In genomic region chr1:153894201-153894893, GRCm38 (mm10) we compare ENCODE assay signal across 20 mouse cellular contexts. TPM values are rescaled to one million over a fixed set of nuclear protein-coding genes. Genes with fewer than 3 reads are reported as not detected.
A peak's percentile ranks its signal among the peaks of the same experiment; 100 is the strongest.
DNase-seq lines count a peak whose midpoint lies in the region; ATAC-seq and TF ChIP-seq lines count a peak whose summit lies in the region.
"Had no signal": no experiment of that assay in that cellular context is flagged by ENCODE, and none has a peak within 500 bp of the region (broad histone marks: within the 10 kb centered on the region; RNA-seq: fewer than 3 reads in every experiment).

No protein-coding gene starts in this region.

- no peak overlapping the region for H3K4me3 ChIP-seq in forebrain, postnatal 0 days (ENCODE audit: low read depth, low read length)
- no peak overlapping the region for H3K4me3 ChIP-seq in forebrain, embryonic 10.5 days
- no peak overlapping the region for H3K4me3 ChIP-seq in hindbrain, embryonic 16.5 days (ENCODE audit: low read length)
- H3K4me3 ChIP-seq in hindbrain, embryonic 14.5 days (replicated peaks; ENCODE audit: low read length), result no peak overlapping the region
- no peak overlapping the region for H3K4me3 ChIP-seq in midbrain, embryonic 11.5 days (ENCODE audit: low read depth, low read length)
- no peak overlapping the region for H3K4me3 ChIP-seq in midbrain, embryonic 13.5 days (replicated peaks)
- H3K4me3 ChIP-seq: forebrain, embryonic 12.5 days; heart, embryonic 12.5 days; liver, embryonic 13.5 days; midbrain, embryonic 10.5 days; neural tube, embryonic 13.5 days had no signal

- DNase-seq in forebrain, postnatal 0 days, result peak; percentile 54
- DNase-seq in forebrain, embryonic 10.5 days (ENCODE audit: extremely low spot score, low spot score), result no peak
- DNase-seq in hindbrain, embryonic 14.5 days (ENCODE audit: low spot score), result no peak
- peak; percentile 57 for DNase-seq in midbrain, embryonic 11.5 days (ENCODE audit: low spot score, missing footprints)
- DNase-seq in adrenal gland, postnatal 4 days (ENCODE audit: low spot score in 2 of 2), result no peak

- 0 out of 2 replicates have a peak overlapping the region, but pooled peaks have one; percentile 30 for H3K27ac ChIP-seq in forebrain, postnatal 0 days (ENCODE audit: low read depth, low read length)
- no peak overlapping the region for H3K27ac ChIP-seq in forebrain, embryonic 10.5 days
- no peak overlapping the region; the same call in 1 of the 2 replicates for H3K27ac ChIP-seq in hindbrain, embryonic 16.5 days (ENCODE audit: low read depth, low read length)
- no peak overlapping the region for H3K27ac ChIP-seq in hindbrain, embryonic 14.5 days
- no peak overlapping the region for H3K27ac ChIP-seq in midbrain, embryonic 11.5 days (ENCODE audit: low read depth, low read length)
- H3K27ac ChIP-seq in midbrain, embryonic 13.5 days, result no peak overlapping the region
- H3K27ac ChIP-seq: forebrain, embryonic 12.5 days; liver, embryonic 13.5 days; midbrain, embryonic 10.5 days; neural tube, embryonic 13.5 days had no signal

- H3K9ac ChIP-seq in forebrain, postnatal 0 days, result no peak overlapping the region
- no peak overlapping the region for H3K9ac ChIP-seq in hindbrain, embryonic 16.5 days (ENCODE audit: low read depth, low read length)
- H3K9ac ChIP-seq in hindbrain, embryonic 14.5 days, result no peak overlapping the region
- H3K9ac ChIP-seq in midbrain, embryonic 11.5 days (ENCODE audit: low read length), result no peak overlapping the region
- H3K9ac ChIP-seq in midbrain, embryonic 13.5 days (replicated peaks), result no peak overlapping the region
- H3K9ac ChIP-seq: forebrain, embryonic 12.5 days; heart, embryonic 12.5 days; liver, embryonic 13.5 days; neural tube, embryonic 13.5 days had no signal

- no peaks in the 10 kb centered on the region for H3K36me3 ChIP-seq in forebrain, postnatal 0 days (ENCODE audit: insufficient read depth)
- H3K36me3 ChIP-seq in forebrain, embryonic 10.5 days (replicated peaks), result no peaks in the 10 kb centered on the region
- no peaks in the 10 kb centered on the region for H3K36me3 ChIP-seq in hindbrain, embryonic 16.5 days (ENCODE audit: control insufficient read depth, insufficient read depth, low read length)
- H3K36me3 ChIP-seq in hindbrain, embryonic 14.5 days (replicated peaks; ENCODE audit: control insufficient read depth, insufficient read depth), result no peaks in the 10 kb centered on the region
- H3K36me3 ChIP-seq in midbrain, embryonic 11.5 days (ENCODE audit: control insufficient read depth, insufficient read depth, low read length), result no peaks in the 10 kb centered on the region
- no peaks in the 10 kb centered on the region for H3K36me3 ChIP-seq in midbrain, embryonic 13.5 days
- H3K36me3 ChIP-seq: forebrain, embryonic 12.5 days; heart, embryonic 12.5 days; liver, embryonic 13.5 days; midbrain, embryonic 10.5 days; neural tube, embryonic 13.5 days had no signal

- no peaks in the 10 kb centered on the region; the same call in 1 of the 2 replicates for H3K27me3 ChIP-seq in forebrain, postnatal 0 days (ENCODE audit: insufficient read depth, low read length)
- H3K27me3 ChIP-seq in forebrain, embryonic 10.5 days (ENCODE audit: poor library complexity, severe bottlenecking), result peaks cover 5% of the 10 kb centered on the region; the same call in 1 of the 2 replicates
- H3K27me3 ChIP-seq in hindbrain, embryonic 16.5 days (replicated peaks; ENCODE audit: control insufficient read depth, insufficient read depth, low read length), result no peaks in the 10 kb centered on the region
- no peaks in the 10 kb centered on the region for H3K27me3 ChIP-seq in hindbrain, embryonic 14.5 days (ENCODE audit: control insufficient read depth, insufficient read depth, low read length)
- no peaks in the 10 kb centered on the region for H3K27me3 ChIP-seq in midbrain, embryonic 11.5 days (ENCODE audit: control insufficient read depth, insufficient read depth, low read length)
- peaks cover 19% of the 10 kb centered on the region for H3K27me3 ChIP-seq in midbrain, embryonic 13.5 days
- H3K27me3 ChIP-seq: liver, embryonic 13.5 days had no signal

- TF ChIP-seq CTCF in forebrain, postnatal 0 days (IDR thresholded peaks at IDR 0.05; ENCODE audit: low read depth), result no peak

- WGBS in forebrain, postnatal 0 days, result 44% methylated on average over 8 of the region's 8 CpGs
- WGBS in forebrain, embryonic 10.5 days, result 78% methylated on average over 8 of the region's 8 CpGs
- 57% methylated on average over 8 of the region's 8 CpGs for WGBS in hindbrain, embryonic 16.5 days
- WGBS in hindbrain, embryonic 14.5 days, result 62% methylated on average over 8 of the region's 8 CpGs
- WGBS in midbrain, embryonic 11.5 days, result 67% methylated on average over 8 of the region's 8 CpGs
- WGBS in midbrain, embryonic 13.5 days, result 69% methylated on average over 8 of the region's 8 CpGs

- ATAC-seq in forebrain, postnatal 0 days, result no peak
- ATAC-seq in hindbrain, embryonic 16.5 days, result 0 out of 2 replicates have a peak, but pooled peaks have one; percentile 13
- no peak for ATAC-seq in hindbrain, embryonic 14.5 days (ENCODE audit: low FRiP score)
- ATAC-seq in midbrain, embryonic 11.5 days (ENCODE audit: low FRiP score), result no peak
- no peak for ATAC-seq in midbrain, embryonic 13.5 days
- 0 out of 2 replicates have a peak, but pooled peaks have one; percentile 17 for ATAC-seq in megakaryocyte-erythroid progenitor cell, adult 5-6 weeks (replicated peaks; ENCODE audit: low FRiP score, low TSS enrichment, poor library complexity, severe bottlenecking)

- H3K9me3 ChIP-seq in forebrain, postnatal 0 days (ENCODE audit: low read length), result no peaks in the 10 kb centered on the region
- H3K9me3 ChIP-seq in forebrain, embryonic 10.5 days, result no peaks in the 10 kb centered on the region
- no peaks in the 10 kb centered on the region for H3K9me3 ChIP-seq in hindbrain, embryonic 16.5 days (ENCODE audit: control insufficient read depth, low read length)
- H3K9me3 ChIP-seq in hindbrain, embryonic 14.5 days (ENCODE audit: control insufficient read depth, low read length), result no peaks in the 10 kb centered on the region
- H3K9me3 ChIP-seq in midbrain, embryonic 11.5 days (ENCODE audit: control insufficient read depth, low read length), result no peaks in the 10 kb centered on the region
- H3K9me3 ChIP-seq in midbrain, embryonic 13.5 days, result no peaks in the 10 kb centered on the region
- H3K9me3 ChIP-seq: forebrain, embryonic 12.5 days; heart, embryonic 12.5 days; liver, embryonic 13.5 days; midbrain, embryonic 10.5 days; neural tube, embryonic 13.5 days had no signal

- H3K4me1 ChIP-seq in forebrain, postnatal 0 days (ENCODE audit: insufficient read depth), result no peaks in the 10 kb centered on the region
- H3K4me1 ChIP-seq in forebrain, embryonic 10.5 days, result peaks cover 21% of the 10 kb centered on the region
- H3K4me1 ChIP-seq in hindbrain, embryonic 16.5 days (ENCODE audit: control insufficient read depth, insufficient read depth, low read depth, low read length), result peaks cover 9% of the 10 kb centered on the region; the same call in 1 of the 2 replicates
- peaks cover 8% of the 10 kb centered on the region; the same call in 1 of the 2 replicates for H3K4me1 ChIP-seq in hindbrain, embryonic 14.5 days (replicated peaks; ENCODE audit: control insufficient read depth, insufficient read depth, low read length)
- 0 out of 2 replicates have a peak, but pooled peaks cover 2% of the 10 kb centered on the region for H3K4me1 ChIP-seq in midbrain, embryonic 11.5 days (ENCODE audit: control insufficient read depth, insufficient read depth, low read length)
- H3K4me1 ChIP-seq in midbrain, embryonic 13.5 days (replicated peaks), result peaks cover 8% of the 10 kb centered on the region

- H3K4me2 ChIP-seq in forebrain, postnatal 0 days (ENCODE audit: low read depth), result no peak overlapping the region
- no peak overlapping the region for H3K4me2 ChIP-seq in hindbrain, embryonic 16.5 days (ENCODE audit: low read length)
- H3K4me2 ChIP-seq in hindbrain, embryonic 14.5 days (replicated peaks), result no peak overlapping the region
- no peak overlapping the region for H3K4me2 ChIP-seq in midbrain, embryonic 11.5 days
- H3K4me2 ChIP-seq in midbrain, embryonic 13.5 days (replicated peaks), result no peak overlapping the region
- H3K4me2 ChIP-seq: forebrain, embryonic 12.5 days; heart, embryonic 12.5 days; liver, embryonic 13.5 days; neural tube, embryonic 13.5 days had no signal

RNA-seq across cellular contexts. Expression of gene Teddm1a, which starts 2.8 kb away (rescaled TPM):
- not detected in 2 replicates for total RNA-seq in forebrain, postnatal 0 days (2014; rRNA removed)
- polyA plus RNA-seq in forebrain, postnatal 0 days (2015; fragmentation: Nextera tagmentation; extraction: Ambion mirVana), result 0.11 TPM in 1 of 2 replicates, not detected in the other
- polyA plus RNA-seq in forebrain, embryonic 10.5 days (2016; fragmentation: Nextera tagmentation; extraction: Ambion mirVana), result not detected in 2 replicates
- not detected in 2 replicates for polyA plus RNA-seq in hindbrain, embryonic 16.5 days (2015; fragmentation: Nextera tagmentation; extraction: Ambion mirVana)
- polyA plus RNA-seq in hindbrain, embryonic 14.5 days (2014; fragmentation: Nextera tagmentation; extraction: Ambion mirVana), result not detected in 2 replicates
- polyA plus RNA-seq in midbrain, embryonic 11.5 days (2014; fragmentation: Nextera tagmentation; extraction: Ambion mirVana), result not detected in 2 replicates
- polyA plus RNA-seq in midbrain, embryonic 13.5 days (2015; fragmentation: Nextera tagmentation; extraction: Ambion mirVana), result not detected in 2 replicates
- not detected in 2 replicates for total RNA-seq in megakaryocyte-erythroid progenitor cell, adult 5-6 weeks (2014; fragmentation: Nextera tagmentation)
- not detected in 2 replicates for total RNA-seq in megakaryocyte-erythroid progenitor cell, adult 5-6 weeks (2017)
- not detected for total RNA-seq in adrenal gland, postnatal 4 days (2021)
- total RNA-seq: adrenal gland, adult 18-20 months; gastrocnemius, postnatal 36 days; heart, postnatal 4 days; left cerebral cortex, adult 8-10 months had no signal
- polyA plus RNA-seq: forebrain, embryonic 12.5 days; heart, embryonic 12.5 days; intestine, embryonic 14.5 days; limb, embryonic 11.5 days; liver, embryonic 13.5 days; midbrain, embryonic 10.5 days; neural tube, embryonic 13.5 days; testis, adult 2 months had no signal

RNA-seq across cellular contexts. Expression of gene Glul, which starts 5.4 kb away (rescaled TPM):
- total RNA-seq in forebrain, postnatal 0 days (2014; rRNA removed), result 297 and 313 TPM in 2 replicates
- 254 and 255 TPM in 2 replicates for polyA plus RNA-seq in forebrain, postnatal 0 days (2015; fragmentation: Nextera tagmentation; extraction: Ambion mirVana)
- 129 and 136 TPM in 2 replicates for polyA plus RNA-seq in forebrain, embryonic 10.5 days (2016; fragmentation: Nextera tagmentation; extraction: Ambion mirVana)
- 217 and 248 TPM in 2 replicates for polyA plus RNA-seq in hindbrain, embryonic 16.5 days (2015; fragmentation: Nextera tagmentation; extraction: Ambion mirVana)
- 199 and 206 TPM in 2 replicates for polyA plus RNA-seq in hindbrain, embryonic 14.5 days (2014; fragmentation: Nextera tagmentation; extraction: Ambion mirVana)
- polyA plus RNA-seq in midbrain, embryonic 11.5 days (2014; fragmentation: Nextera tagmentation; extraction: Ambion mirVana), result 121 and 130 TPM in 2 replicates
- 131 and 132 TPM in 2 replicates for polyA plus RNA-seq in midbrain, embryonic 13.5 days (2015; fragmentation: Nextera tagmentation; extraction: Ambion mirVana)
- 49.6 and 116 TPM in 2 replicates for total RNA-seq in megakaryocyte-erythroid progenitor cell, adult 5-6 weeks (2014; fragmentation: Nextera tagmentation)
- 74.8 and 98.1 TPM in 2 replicates for total RNA-seq in megakaryocyte-erythroid progenitor cell, adult 5-6 weeks (2017)
- 100 to 1,000 TPM; 455 to 494 TPM for total RNA-seq in adrenal gland, postnatal 4 days (2021)

RNA-seq across cellular contexts. Expression of gene Teddm2, which starts 5.7 kb away (rescaled TPM):
- total RNA-seq in forebrain, postnatal 0 days (2014; rRNA removed), result 2.3 and 2.9 TPM in 2 replicates
- polyA plus RNA-seq in forebrain, postnatal 0 days (2015; fragmentation: Nextera tagmentation; extraction: Ambion mirVana), result 1.7 and 2.5 TPM in 2 replicates
- 0.33 and 0.39 TPM in 2 replicates for polyA plus RNA-seq in forebrain, embryonic 10.5 days (2016; fragmentation: Nextera tagmentation; extraction: Ambion mirVana)
- polyA plus RNA-seq in hindbrain, embryonic 16.5 days (2015; fragmentation: Nextera tagmentation; extraction: Ambion mirVana), result 1.4 and 1.5 TPM in 2 replicates
- 0.98 and 1.4 TPM in 2 replicates for polyA plus RNA-seq in hindbrain, embryonic 14.5 days (2014; fragmentation: Nextera tagmentation; extraction: Ambion mirVana)
- 0.43 and 0.48 TPM in 2 replicates for polyA plus RNA-seq in midbrain, embryonic 11.5 days (2014; fragmentation: Nextera tagmentation; extraction: Ambion mirVana)
- polyA plus RNA-seq in midbrain, embryonic 13.5 days (2015; fragmentation: Nextera tagmentation; extraction: Ambion mirVana), result 1.1 and 1.2 TPM in 2 replicates
- 0.15 TPM in 1 of 2 replicates, not detected in the other for total RNA-seq in megakaryocyte-erythroid progenitor cell, adult 5-6 weeks (2014; fragmentation: Nextera tagmentation)
- 1.1 TPM in 1 of 2 replicates, not detected in the other for total RNA-seq in megakaryocyte-erythroid progenitor cell, adult 5-6 weeks (2017)
- 1 to 10 TPM; 1.0 to 1.4 TPM for total RNA-seq in adrenal gland, postnatal 4 days (2021)

RNA-seq across cellular contexts. Expression of gene Teddm1b, which starts 20.2 kb away (rescaled TPM):
- total RNA-seq in forebrain, postnatal 0 days (2014; rRNA removed), result not detected in 2 replicates
- polyA plus RNA-seq in forebrain, postnatal 0 days (2015; fragmentation: Nextera tagmentation; extraction: Ambion mirVana), result 0.36 and 0.49 TPM in 2 replicates
- polyA plus RNA-seq in forebrain, embryonic 10.5 days (2016; fragmentation: Nextera tagmentation; extraction: Ambion mirVana), result 0.60 and 0.61 TPM in 2 replicates
- polyA plus RNA-seq in hindbrain, embryonic 16.5 days (2015; fragmentation: Nextera tagmentation; extraction: Ambion mirVana), result 0.26 and 0.41 TPM in 2 replicates
- 0.25 and 0.51 TPM in 2 replicates for polyA plus RNA-seq in hindbrain, embryonic 14.5 days (2014; fragmentation: Nextera tagmentation; extraction: Ambion mirVana)
- 0.77 and 0.79 TPM in 2 replicates for polyA plus RNA-seq in midbrain, embryonic 11.5 days (2014; fragmentation: Nextera tagmentation; extraction: Ambion mirVana)
- 1.1 and 1.4 TPM in 2 replicates for polyA plus RNA-seq in midbrain, embryonic 13.5 days (2015; fragmentation: Nextera tagmentation; extraction: Ambion mirVana)
- not detected in 2 replicates for total RNA-seq in megakaryocyte-erythroid progenitor cell, adult 5-6 weeks (2014; fragmentation: Nextera tagmentation)
- total RNA-seq in megakaryocyte-erythroid progenitor cell, adult 5-6 weeks (2017), result not detected in 2 replicates
- not detected for total RNA-seq in adrenal gland, postnatal 4 days (2021)
- total RNA-seq: adrenal gland, adult 18-20 months; gastrocnemius, postnatal 36 days; heart, postnatal 4 days; left cerebral cortex, adult 8-10 months had no signal
- polyA plus RNA-seq: testis, adult 2 months had no signal

RNA-seq across cellular contexts. Expression of gene Rgsl1, which starts 50.4 kb away (rescaled TPM):
- total RNA-seq in forebrain, postnatal 0 days (2014; rRNA removed), result 0.23 and 0.90 TPM in 2 replicates
- 0.39 and 0.44 TPM in 2 replicates for polyA plus RNA-seq in forebrain, postnatal 0 days (2015; fragmentation: Nextera tagmentation; extraction: Ambion mirVana)
- not detected in 2 replicates for polyA plus RNA-seq in forebrain, embryonic 10.5 days (2016; fragmentation: Nextera tagmentation; extraction: Ambion mirVana)
- polyA plus RNA-seq in hindbrain, embryonic 16.5 days (2015; fragmentation: Nextera tagmentation; extraction: Ambion mirVana), result 0.17 and 0.19 TPM in 2 replicates
- polyA plus RNA-seq in hindbrain, embryonic 14.5 days (2014; fragmentation: Nextera tagmentation; extraction: Ambion mirVana), result 0.13 and 0.16 TPM in 2 replicates
- polyA plus RNA-seq in midbrain, embryonic 11.5 days (2014; fragmentation: Nextera tagmentation; extraction: Ambion mirVana), result not detected in 2 replicates
- 0.08 TPM in 1 of 2 replicates, not detected in the other for polyA plus RNA-seq in midbrain, embryonic 13.5 days (2015; fragmentation: Nextera tagmentation; extraction: Ambion mirVana)
- 0.62 TPM in 1 of 2 replicates, not detected in the other for total RNA-seq in megakaryocyte-erythroid progenitor cell, adult 5-6 weeks (2014; fragmentation: Nextera tagmentation)
- total RNA-seq in megakaryocyte-erythroid progenitor cell, adult 5-6 weeks (2017), result not detected in 2 replicates
- total RNA-seq in adrenal gland, postnatal 4 days (2021), result under 1 TPM in 1 of 2 experiments, not detected in 1; 0.11 TPM
- total RNA-seq: heart, postnatal 4 days had no signal
- polyA plus RNA-seq: heart, embryonic 12.5 days; liver, embryonic 13.5 days; midbrain, embryonic 10.5 days had no signal

Comparison
In these comparisons a context has a peak if more than half of its experiments do, and no peak if none do; other contexts are left out.
1. ATAC-seq: peak in hindbrain, embryonic 16.5 days (single experiment) and megakaryocyte-erythroid progenitor cell, adult 5-6 weeks (single experiment); none in forebrain, postnatal 0 days (single experiment), hindbrain, embryonic 14.5 days (single experiment), midbrain, embryonic 11.5 days (single experiment) and midbrain, embryonic 13.5 days (single experiment).
2. DNase-seq: peak in forebrain, postnatal 0 days (single experiment) and midbrain, embryonic 11.5 days (single experiment); none in forebrain, embryonic 10.5 days (single experiment), hindbrain, embryonic 14.5 days (single experiment) and adrenal gland, postnatal 4 days (0 of 2).